Mouse (Mus musculus) gastrocnemius, adult 2 months (tissue): ENCODE results near the gene Akap2. TPM values are rescaled to one million over a fixed set of nuclear protein-coding genes. Genes with fewer than 3 reads are reported as not detected.
"Not testable (repeated sequence)": the region's sequence is repeated elsewhere in the genome, so short reads cannot be mapped to it uniquely, and the experiment has no call there.

Experiments
- DNase-seq: peaks from one replicate; pipeline ENCODE4 v3.0.0; 2022
- H3K27ac ChIP-seq: fragments of 200-600 bp; 2 replicates; pipeline ENCODE4 v1.8.1; 2022; ENCODE audit warnings: mild to moderate bottlenecking
- H3K4me3 ChIP-seq: fragments of 200-600 bp; 2 replicates; pipeline ENCODE4 v1.8.1; 2022; ENCODE audit warnings: mild to moderate bottlenecking, moderate library complexity
- CTCF ChIP-seq: fragments of 200-600 bp; IDR thresholded peaks from 2 replicates; pipeline ENCODE4 v1.8.1; 2022; ENCODE audit warnings: antibody characterized with exemption, mild to moderate bottlenecking, moderate library complexity
- intact Hi-C: fragments of 180-260 bp; cut with DNase I; formaldehyde crosslinking; loops from one replicate; pipeline ENCODE4 v1.15.1; 2025
- total RNA-seq, 2 experiments: library from RNA; stranded (reverse); gene quantifications; 2 replicates each; pipeline ENCODE4 v1.2.3; 2021

Akap2 gene
- total RNA-seq, 2 experiments from 2014 or later, result 28.3 to 42.6 TPM

DNA sequence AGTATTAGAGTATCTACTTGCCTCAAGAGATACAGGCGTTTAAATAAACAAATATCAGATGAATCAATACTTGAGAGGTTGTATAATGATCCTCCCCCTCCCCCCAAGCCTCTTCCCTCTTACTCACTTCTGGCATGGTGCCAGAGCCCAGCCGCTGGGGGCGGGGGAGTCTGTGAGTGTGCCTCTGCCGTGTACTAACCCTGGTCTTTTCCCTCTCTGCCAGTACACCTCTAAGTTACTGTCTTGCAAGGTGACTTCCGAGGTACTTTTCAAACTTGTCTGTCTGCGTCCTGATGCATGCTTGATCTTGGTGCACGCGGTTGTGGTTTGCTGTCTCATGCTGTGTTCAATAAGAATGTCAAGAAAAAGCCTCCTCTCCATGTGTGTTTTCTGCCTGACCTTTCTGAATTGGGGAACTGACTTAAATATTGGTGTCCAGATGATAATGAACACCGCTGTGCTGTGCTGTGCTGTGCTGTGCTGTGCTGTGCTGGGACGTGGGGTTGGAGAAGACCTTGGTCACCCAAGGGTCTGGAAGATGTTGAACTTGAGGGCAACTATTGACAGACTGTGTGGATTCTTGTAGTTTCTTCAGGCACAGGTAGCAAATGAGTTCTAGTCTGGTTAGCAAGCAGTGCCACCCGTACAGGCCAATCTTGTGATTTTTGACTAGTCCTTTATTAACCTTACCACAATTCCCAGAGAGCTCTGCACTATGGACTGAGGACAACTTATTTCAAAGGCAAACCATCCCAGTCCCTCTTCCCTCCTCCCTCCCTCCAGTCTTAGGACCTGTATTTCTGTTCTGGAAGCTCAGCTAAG is 168.8 kb downstream of the Akap2 start:
- TF ChIP-seq CTCF, result no peak
- H3K27ac ChIP-seq, result no peak overlapping the region
- no peak for DNase-seq
- no peak overlapping the region for H3K4me3 ChIP-seq
- intact Hi-C loops, result loop anchor here (10.0 kb wide), 2 partner anchors 101 to 521 kb away; no protein-coding TSS in a partner anchor

DNA sequence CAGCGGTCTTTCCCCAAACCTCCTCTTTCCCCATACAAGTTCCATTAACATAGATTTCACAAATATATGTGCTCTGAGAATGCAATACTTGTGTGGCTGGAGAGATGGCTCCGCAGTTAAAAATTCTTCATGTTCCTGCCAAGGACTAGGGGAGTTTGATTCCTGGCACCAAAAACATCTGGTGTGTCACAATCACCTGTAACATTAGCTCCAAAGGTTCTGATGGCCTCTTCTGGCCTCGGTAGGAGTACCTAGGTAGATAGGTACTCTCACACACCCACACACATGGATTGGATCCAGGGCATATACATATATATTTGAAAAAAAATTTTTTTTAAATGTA is 169.4 kb downstream of the Akap2 start:
- no peak overlapping the region for H3K27ac ChIP-seq
- intact Hi-C loops, result loop anchor here (10.0 kb wide), 2 partner anchors 102 to 522 kb away; no protein-coding TSS in a partner anchor

DNA sequence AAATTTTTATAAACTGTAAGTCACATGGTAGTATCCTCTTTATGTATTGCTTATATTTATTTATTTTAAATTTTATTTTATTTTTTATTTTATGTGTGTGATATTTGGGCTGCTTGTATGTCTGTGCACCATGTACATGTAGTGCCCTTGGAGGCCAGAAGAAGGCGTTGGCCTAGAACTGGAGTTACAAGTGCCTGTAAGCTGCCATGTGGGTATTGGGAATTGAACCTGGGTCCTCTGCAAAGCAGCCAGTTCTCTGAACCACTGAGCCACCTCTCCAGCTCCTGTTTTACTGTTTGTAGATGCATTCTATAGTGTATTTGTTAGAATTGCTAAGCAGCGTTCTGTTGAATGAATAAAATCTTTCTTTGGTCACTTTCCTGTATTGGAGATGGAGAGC is 170.8 kb downstream of the Akap2 start:
- intact Hi-C loops, result loop anchor here (10.0 kb wide), 2 partner anchors 103 to 523 kb away; no protein-coding TSS in a partner anchor
- TF ChIP-seq CTCF, result no peak
- no peak overlapping the region for H3K4me3 ChIP-seq
- no peak overlapping the region for H3K27ac ChIP-seq
- no peak for DNase-seq

More for the DNA sequence above, 169.4 kb downstream of the Akap2 start:
- H3K4me3 ChIP-seq, result no peak overlapping the region
- no peak for TF ChIP-seq CTCF
- DNase-seq, result no peak

DNA sequence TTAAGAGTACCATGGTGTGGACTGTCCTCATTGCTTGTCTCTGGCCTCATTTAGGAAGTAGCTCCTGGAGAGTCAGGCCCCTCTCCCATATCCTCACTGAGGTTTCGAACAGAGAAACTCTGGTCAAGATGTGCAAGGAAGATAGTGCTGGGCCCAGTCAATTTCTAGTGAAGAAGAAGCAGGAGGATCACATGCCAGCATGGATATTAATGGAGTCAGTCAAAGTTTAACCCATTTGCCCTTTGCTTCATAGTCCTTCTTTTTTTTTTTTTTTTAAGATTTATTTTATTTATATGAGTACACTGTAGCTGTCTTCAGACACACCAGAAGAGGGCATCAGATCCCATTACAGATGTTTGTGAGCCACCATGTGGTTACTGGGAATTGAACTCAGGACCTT is 171.5 kb downstream of the Akap2 start:
- intact Hi-C loops, result loop anchor here (10.0 kb wide), 2 partner anchors 104 to 524 kb away; no protein-coding TSS in a partner anchor
- H3K4me3 ChIP-seq, DNase-seq, H3K27ac ChIP-seq: not testable (repeated sequence)

DNA sequence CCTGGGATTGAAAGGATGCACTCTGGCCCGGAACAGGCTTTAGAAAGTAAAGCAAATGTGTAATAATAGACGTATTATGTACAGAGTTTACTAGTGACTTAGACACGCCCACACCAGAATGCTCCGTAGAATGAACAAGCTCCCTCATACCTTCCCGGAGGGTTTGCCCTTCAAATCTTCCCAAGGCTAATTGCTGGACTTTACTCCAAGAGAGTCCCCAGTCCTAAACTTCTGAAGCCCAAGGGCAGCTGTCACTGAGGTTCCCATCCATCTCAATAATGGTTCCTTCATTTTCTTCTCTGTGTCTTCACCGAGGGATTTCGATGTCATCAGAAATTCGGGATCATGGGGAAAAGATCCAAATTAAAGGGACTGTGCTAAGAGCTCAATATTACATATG is 172.3 kb downstream of the Akap2 start:
- intact Hi-C loops, result loop anchor here (10.0 kb wide), 2 partner anchors 105 to 525 kb away; no protein-coding TSS in a partner anchor
- TF ChIP-seq CTCF, result no peak
- no peak for DNase-seq

DNA sequence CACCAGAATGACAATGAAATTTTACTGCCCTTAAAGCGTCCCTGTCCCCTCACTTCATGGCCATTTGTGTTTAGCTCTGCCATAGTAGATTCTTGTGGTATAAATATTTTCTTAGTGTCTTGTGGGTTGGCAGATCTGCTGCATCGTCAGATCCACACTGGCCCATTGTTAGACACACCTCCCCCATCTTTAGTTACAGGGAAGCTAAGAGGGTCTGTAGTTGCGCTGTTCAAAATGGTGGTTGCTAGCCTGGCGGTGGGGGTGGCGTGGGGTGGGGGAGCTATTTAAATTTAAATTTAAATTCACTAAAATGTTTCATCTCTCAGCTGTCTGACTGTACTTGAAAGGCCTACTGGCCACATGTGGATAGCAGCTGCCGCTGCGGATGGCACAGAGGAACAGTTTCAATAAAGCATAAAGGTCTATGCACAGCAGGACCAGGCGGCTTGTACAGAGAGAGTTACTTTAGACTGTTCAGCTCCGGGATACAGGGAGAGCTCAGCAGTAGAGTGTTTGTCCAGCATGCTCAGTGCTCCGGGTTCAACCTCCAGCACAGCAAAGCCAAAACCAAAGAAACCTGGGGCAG is 174.6 kb downstream of the Akap2 start:
- TF ChIP-seq CTCF, result no peak
- intact Hi-C loops, result no loop called here
- no peak overlapping the region for H3K4me3 ChIP-seq
- no peak overlapping the region for H3K27ac ChIP-seq
- DNase-seq, result no peak

More for the DNA sequence above, 172.3 kb downstream of the Akap2 start:
- no peak overlapping the region for H3K4me3 ChIP-seq
- no peak overlapping the region for H3K27ac ChIP-seq

DNA sequence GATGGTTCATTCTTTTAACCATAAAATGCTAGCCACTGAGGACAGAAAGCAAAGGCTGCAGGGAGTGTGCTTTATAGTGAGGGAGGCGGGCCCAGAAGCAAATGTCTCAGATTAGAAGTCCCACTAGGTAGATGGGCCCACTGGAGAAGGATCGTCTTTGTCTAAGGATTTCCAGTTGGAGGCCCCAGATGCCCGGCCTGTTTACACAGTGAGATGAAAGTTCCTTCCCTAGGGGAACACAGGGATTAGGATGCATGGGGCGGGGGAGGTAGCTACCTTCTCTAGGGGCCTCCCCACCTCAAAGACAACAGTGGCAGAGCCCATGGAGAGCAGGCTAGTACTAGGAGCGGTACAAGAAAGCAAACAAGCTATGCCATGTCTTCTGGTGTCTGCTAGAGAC is 177.7 kb downstream of the Akap2 start:
- no peak for DNase-seq
- TF ChIP-seq CTCF, result no peak
- intact Hi-C loops, result no loop called here
- no peak overlapping the region for H3K4me3 ChIP-seq
- H3K27ac ChIP-seq, result peak overlapping the region; percentile 9; the same call in 1 of the 2 replicates

DNA sequence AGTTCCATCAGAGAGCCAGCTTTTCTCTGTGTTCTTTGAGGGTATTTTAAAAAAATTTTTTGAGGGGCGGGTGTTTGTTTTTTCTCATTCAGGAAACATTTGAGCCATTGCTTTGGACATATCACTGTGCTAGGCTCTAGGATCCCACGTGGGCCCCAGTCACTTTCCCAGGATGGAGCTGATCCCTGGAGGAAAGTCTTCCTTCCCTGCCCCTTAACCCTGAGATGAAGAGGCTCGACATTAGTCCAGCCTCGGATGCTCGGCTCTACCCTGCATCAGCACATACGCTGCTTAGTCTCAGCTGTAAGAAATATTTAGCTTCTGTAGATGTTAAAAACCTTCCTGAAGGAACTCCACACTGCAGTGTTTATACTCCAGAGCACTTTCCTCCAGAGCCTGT is 178.4 kb downstream of the Akap2 start:
- intact Hi-C loops, result no loop called here
- DNase-seq, result no peak
- no peak for TF ChIP-seq CTCF
- Histone ChIP-seq H3K4me3 (no peak overlapping the region), H3K27ac (peak overlapping the region; percentile 9; the same call in 1 of the 2 replicates)

DNA sequence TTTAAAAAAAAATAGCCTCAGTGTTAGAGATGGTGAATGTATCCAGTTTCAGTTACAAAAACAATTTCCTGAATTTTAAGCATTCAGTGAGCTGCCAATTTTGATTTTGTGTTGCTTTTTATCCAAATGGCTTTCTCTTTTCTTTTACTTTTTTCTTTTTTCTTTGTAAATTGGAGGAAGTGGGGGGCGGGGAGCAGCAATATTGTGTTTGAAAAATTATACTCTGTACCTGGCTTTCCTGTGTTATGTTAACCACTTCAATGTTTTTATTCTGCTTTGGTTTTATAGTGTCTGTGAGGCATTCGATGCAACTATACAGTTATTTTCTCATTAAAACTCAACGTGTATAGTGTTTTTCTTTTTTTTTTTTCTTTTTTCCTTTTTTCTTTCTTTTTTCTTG is 179.2 kb downstream of the Akap2 start:
- DNase-seq, result no peak
- intact Hi-C loops, result no loop called here
- no peak overlapping the region for H3K4me3 ChIP-seq
- no peak for TF ChIP-seq CTCF
- no peak overlapping the region for H3K27ac ChIP-seq

DNA sequence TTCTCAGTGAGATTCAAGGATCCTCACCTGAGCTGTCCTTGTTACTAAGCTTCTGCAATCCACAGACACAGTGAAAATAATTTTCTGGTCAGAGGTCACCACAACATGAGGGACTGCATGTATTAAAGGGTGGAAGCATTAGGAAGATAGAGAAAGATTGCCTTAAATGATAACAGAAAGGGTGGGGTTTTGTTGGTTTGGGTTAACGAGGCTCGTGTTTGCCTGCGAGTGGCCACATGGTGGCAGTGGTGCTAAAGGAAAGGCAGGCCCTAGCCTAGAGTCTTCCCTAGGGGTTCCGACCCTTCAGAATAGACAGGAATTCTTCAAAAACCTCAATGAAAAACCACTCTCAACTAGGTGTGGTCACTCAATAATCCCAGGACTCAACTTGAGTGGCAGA is 183.8 kb downstream of the Akap2 start:
- peak; percentile 84 for TF ChIP-seq CTCF
- DNase-seq, result peak; percentile 57
- intact Hi-C loops, result loop anchor here (1.0 to 10.0 kb wide), 2 partner anchors 178 to 354 kb away; no protein-coding TSS in a partner anchor
- Histone ChIP-seq H3K4me3 (no peak overlapping the region), H3K27ac (no peak overlapping the region)

DNA sequence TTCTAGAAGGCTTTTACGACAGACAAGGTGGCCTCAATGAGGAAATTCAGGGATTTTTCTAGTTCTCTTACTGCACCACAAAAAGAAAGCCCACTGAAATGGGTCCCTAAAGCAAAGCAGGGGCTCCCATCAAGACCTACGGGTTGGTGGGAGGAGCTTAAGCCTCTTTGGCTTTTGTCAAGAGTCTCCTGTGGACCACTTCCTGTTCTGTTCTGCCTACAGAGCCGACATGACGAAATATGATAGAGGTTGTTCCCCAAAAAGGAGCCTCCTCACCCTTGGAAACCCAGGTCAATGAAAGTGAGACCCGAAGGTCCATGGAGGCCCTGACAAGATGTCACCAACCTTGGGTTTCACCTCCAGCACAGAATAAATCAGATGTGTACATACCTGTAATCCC is 185.2 kb downstream of the Akap2 start:
- no peak for TF ChIP-seq CTCF
- Histone ChIP-seq H3K27ac (no peak overlapping the region), H3K4me3 (no peak overlapping the region)
- intact Hi-C loops, result loop anchor here (10.0 kb wide), 1 partner anchor 352 kb away; no protein-coding TSS in a partner anchor
- DNase-seq, result no peak

DNA sequence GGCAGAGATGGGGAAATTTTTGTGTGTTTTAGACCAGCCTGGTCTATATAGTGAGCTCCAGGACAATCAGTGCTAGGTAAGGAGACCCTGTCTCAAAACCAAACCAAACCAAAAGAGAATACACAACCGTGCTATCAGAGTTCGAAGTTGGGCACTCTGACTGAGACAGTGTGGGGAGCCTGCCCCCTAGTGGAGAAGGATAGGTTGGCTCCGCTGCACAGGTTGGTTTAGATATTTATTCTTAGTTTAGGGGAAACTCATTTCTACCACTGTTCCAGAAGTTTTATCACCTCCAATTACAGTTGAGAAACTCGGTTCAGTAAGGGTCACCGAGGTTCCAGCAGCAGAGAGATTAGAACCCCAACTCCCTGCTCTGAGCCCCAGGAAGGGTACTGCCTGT is 186.8 kb downstream of the Akap2 start:
- DNase-seq, result peak; percentile 64
- intact Hi-C loops, result loop anchor here (1.0 to 10.0 kb wide), 2 partner anchors 233 to 351 kb away; no protein-coding TSS in a partner anchor
- Histone ChIP-seq H3K4me3 (no peak overlapping the region), H3K27ac (no peak overlapping the region)
- peak; percentile 92 for TF ChIP-seq CTCF

DNA sequence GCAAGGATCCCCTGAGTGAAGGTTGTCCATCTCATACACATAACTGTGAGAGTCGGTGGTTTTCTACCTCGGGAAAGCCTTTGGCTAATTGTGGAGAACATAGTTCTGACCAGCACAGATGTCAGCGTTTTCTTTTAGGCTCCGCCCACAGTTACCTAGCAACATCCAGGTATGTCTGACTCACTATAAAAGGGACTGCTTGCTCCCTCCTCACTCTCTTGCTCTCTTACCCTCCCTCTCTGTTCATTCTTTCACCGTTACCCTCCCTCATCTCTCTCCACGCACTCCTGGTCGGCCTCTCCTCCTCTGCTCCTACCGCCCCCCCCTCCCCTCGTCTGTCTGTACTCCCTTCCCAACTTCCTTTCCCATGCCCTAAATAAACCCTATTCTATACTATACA is 187.2 kb downstream of the Akap2 start:
- intact Hi-C loops, result loop anchor here (1.0 to 10.0 kb wide), 2 partner anchors 233 to 350 kb away; no protein-coding TSS in a partner anchor
- H3K27ac ChIP-seq, result no peak overlapping the region
- H3K4me3 ChIP-seq, result no peak overlapping the region
- no peak for DNase-seq
- no peak for TF ChIP-seq CTCF
